Comparison of ENCODE assay signal across 8 mouse cellular contexts in the genomic region with DNA sequence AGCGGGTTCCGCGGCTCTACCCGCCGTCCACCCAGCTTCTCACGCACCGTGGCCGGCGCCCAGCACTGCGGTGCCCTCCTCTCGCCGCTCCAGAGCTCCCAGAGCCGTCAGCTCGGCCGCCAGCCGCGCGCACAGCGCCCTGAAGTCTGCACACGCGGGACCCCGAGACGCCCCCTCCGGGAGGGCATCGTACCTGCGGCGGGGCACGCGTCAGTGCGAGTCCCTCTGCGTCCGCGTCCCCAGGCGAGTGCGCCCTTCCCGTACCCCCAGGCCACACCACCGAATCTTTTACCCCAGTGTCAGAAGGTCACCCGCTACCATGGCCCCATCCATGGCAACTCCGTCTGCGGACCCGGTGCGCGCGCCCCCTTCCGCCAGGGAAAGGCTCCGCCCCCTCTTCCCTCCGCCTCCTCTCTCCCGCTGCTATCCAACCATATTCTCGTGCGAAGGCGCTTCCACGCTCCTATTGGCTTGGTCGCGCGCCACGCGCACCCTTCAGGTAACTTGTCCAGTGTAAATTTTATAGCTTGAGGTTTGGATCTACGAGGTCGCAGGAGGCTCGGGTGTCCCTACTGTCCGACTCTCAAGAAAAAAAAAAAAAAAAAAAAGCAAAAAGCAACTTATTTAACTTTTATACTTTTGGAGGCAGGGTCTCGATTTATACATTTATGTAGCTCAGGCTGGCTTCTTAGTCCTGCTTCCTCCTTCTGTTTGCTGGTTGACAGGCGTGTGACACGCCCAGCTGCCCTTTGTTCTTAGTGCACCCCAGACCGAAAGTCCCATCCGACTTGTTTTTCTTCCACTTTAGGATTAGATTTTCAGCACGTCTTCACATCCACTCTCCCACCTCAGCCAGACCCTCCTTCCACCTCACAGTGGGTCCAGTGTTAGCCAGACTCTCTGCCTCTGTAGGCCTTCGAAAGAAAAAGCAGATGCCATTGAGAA. TPM values are rescaled to one million over a fixed set of nuclear protein-coding genes. Genes with fewer than 3 reads are reported as not detected.
DNase-seq lines count a peak whose midpoint lies in the region; ATAC-seq lines count a peak whose summit lies in the region.

A gene (minus strand): TSS at position 397 of the 945 bp plus-strand sequence.

- DNase-seq in ZHBTc4 (ENCODE audit: low read depth, low spot score): peak; percentile 94
- peak; percentile 55 to 82 for DNase-seq in cerebellum, postnatal 4 days (ENCODE audit: low spot score in 2 of 2)
- DNase-seq in gastrocnemius, adult 18-20 months (ENCODE audit: low spot score): peak; percentile 86
- peak; percentile 76 for DNase-seq in left cerebral cortex, adult 11 months (ENCODE audit: low spot score)
- peak; percentile 90 for DNase-seq in lung, postnatal 4 days
- DNase-seq in retina, postnatal 7 days (ENCODE audit: low read depth, low spot score): peak; percentile 62
- peak; percentile 88 for DNase-seq in urinary bladder, postnatal 14 days (ENCODE audit: low spot score)

- WGBS in hindbrain, embryonic 15.5 days: 3% methylated on average over 68 of the region's 68 CpGs

- ATAC-seq in hindbrain, embryonic 15.5 days (ENCODE audit: low FRiP score, low read depth): peak; percentile 83

- H3K36me3 ChIP-seq in hindbrain, embryonic 15.5 days: 0 out of 2 replicates have a peak, but pooled peaks cover 8% of the 10 kb centered on the region

- no peaks in the 10 kb centered on the region for H3K9me3 ChIP-seq in hindbrain, embryonic 15.5 days

- H3K27ac ChIP-seq in hindbrain, embryonic 15.5 days (replicated peaks): peak within 1 kb of the TSS; percentile 84

- H3K4me1 ChIP-seq in hindbrain, embryonic 15.5 days (replicated peaks): peaks cover 12% of the 10 kb centered on the region

- peaks cover 17% of the 10 kb centered on the region for H3K27me3 ChIP-seq in hindbrain, embryonic 15.5 days

- peak within 1 kb of the TSS; percentile 68 for H3K9ac ChIP-seq in hindbrain, embryonic 15.5 days

- peak within 1 kb of the TSS; percentile 62 for H3K4me3 ChIP-seq in hindbrain, embryonic 15.5 days

- H3K4me2 ChIP-seq in hindbrain, embryonic 15.5 days: peak within 1 kb of the TSS; percentile 76

RNA-seq across cellular contexts. Expression of the gene that starts here (rescaled TPM):
- total RNA-seq in gastrocnemius, adult 18-20 months (2021): 1 to 10 TPM; 9.1 to 9.4 TPM
- polyA plus RNA-seq in hindbrain, embryonic 15.5 days (2015; fragmentation: Nextera tagmentation; extraction: Ambion mirVana): 33.0 and 37.9 TPM in 2 replicates

Comparison
In these comparisons a context has a peak if more than half of its experiments do, and no peak if none do; other contexts are left out.
1. Peak in every context shown above with its lines: DNase-seq, ATAC-seq, H3K4me3 ChIP-seq and H3K27ac ChIP-seq.